Mouse (Mus musculus): Measurements from ENCODE around the gene Dcst1. TPM values are rescaled to one million over a fixed set of nuclear protein-coding genes. Genes with fewer than 3 reads are reported as not detected.

Gene Dcst1
- polyA plus RNA-seq, 1 experiment from 2014 or later = 0.37 TPM

Other genes with a start within 250 kb of the Dcst1 start
- gene Pklr, start 229.1 kb downstream of the Dcst1 start, polyA plus RNA-seq (2014; fragmentation: Nextera tagmentation; extraction: Ambion mirVana) = 1.2 and 1.6 TPM in 2 replicates
- 1.0 and 1.1 TPM in 2 replicates for gene Hcn3, start 205.1 kb downstream of the Dcst1 start, polyA plus RNA-seq (2014; fragmentation: Nextera tagmentation; extraction: Ambion mirVana)
- 34.8 and 35.2 TPM in 2 replicates for gene Clk2, start 200.5 kb downstream of the Dcst1 start, polyA plus RNA-seq (2014; fragmentation: Nextera tagmentation; extraction: Ambion mirVana)
- 107 and 110 TPM in 2 replicates for gene Scamp3, start 187.8 kb downstream of the Dcst1 start, polyA plus RNA-seq (2014; fragmentation: Nextera tagmentation; extraction: Ambion mirVana)
- 24.0 and 27.1 TPM in 2 replicates for gene Fam189b, start 182.1 kb downstream of the Dcst1 start, polyA plus RNA-seq (2014; fragmentation: Nextera tagmentation; extraction: Ambion mirVana)
- gene Gba, start 162.3 kb downstream of the Dcst1 start, polyA plus RNA-seq (2014; fragmentation: Nextera tagmentation; extraction: Ambion mirVana) = 30.7 and 33.1 TPM in 2 replicates
- 21.0 and 21.6 TPM in 2 replicates for gene Thbs3, start 150.1 kb downstream of the Dcst1 start, polyA plus RNA-seq (2014; fragmentation: Nextera tagmentation; extraction: Ambion mirVana)
- gene Mtx1, start 138.2 kb downstream of the Dcst1 start, polyA plus RNA-seq (2014; fragmentation: Nextera tagmentation; extraction: Ambion mirVana) = 213 and 231 TPM in 2 replicates
- 0.68 TPM in 1 of 2 replicates, not detected in the other for gene Muc1, start 136.2 kb downstream of the Dcst1 start, polyA plus RNA-seq (2014; fragmentation: Nextera tagmentation; extraction: Ambion mirVana)
- 272 and 295 TPM in 2 replicates for gene Krtcap2, start 119.3 kb downstream of the Dcst1 start, polyA plus RNA-seq (2014; fragmentation: Nextera tagmentation; extraction: Ambion mirVana)
- gene Trim46, start 118.9 kb downstream of the Dcst1 start, polyA plus RNA-seq (2014; fragmentation: Nextera tagmentation; extraction: Ambion mirVana) = 4.0 and 5.5 TPM in 2 replicates
- 93.3 and 106 TPM in 2 replicates for gene Dpm3, start 105.9 kb downstream of the Dcst1 start, polyA plus RNA-seq (2014; fragmentation: Nextera tagmentation; extraction: Ambion mirVana)
- 46.4 and 47.2 TPM in 2 replicates for gene Slc50a1, start 94.7 kb downstream of the Dcst1 start, polyA plus RNA-seq (2014; fragmentation: Nextera tagmentation; extraction: Ambion mirVana)
- 42.4 and 47.7 TPM in 2 replicates for gene Efna1, start 84.1 kb downstream of the Dcst1 start, polyA plus RNA-seq (2014; fragmentation: Nextera tagmentation; extraction: Ambion mirVana)
- 13.9 and 19.3 TPM in 2 replicates for gene Efna3, start 42.3 kb downstream of the Dcst1 start, polyA plus RNA-seq (2014; fragmentation: Nextera tagmentation; extraction: Ambion mirVana)
- gene Efna4, start 27.2 kb downstream of the Dcst1 start, polyA plus RNA-seq (2014; fragmentation: Nextera tagmentation; extraction: Ambion mirVana) = 46.9 and 48.9 TPM in 2 replicates
- 17.8 and 21.0 TPM in 2 replicates for gene Adam15, start 15.3 kb downstream of the Dcst1 start, polyA plus RNA-seq (2014; fragmentation: Nextera tagmentation; extraction: Ambion mirVana)
- 0.23 and 0.28 TPM in 2 replicates for gene Dcst2, start 3.3 kb downstream of the Dcst1 start, polyA plus RNA-seq (2014; fragmentation: Nextera tagmentation; extraction: Ambion mirVana)
- 0.41 and 0.45 TPM in 2 replicates for gene Zbtb7b, start 29.5 kb upstream of the Dcst1 start, polyA plus RNA-seq (2014; fragmentation: Nextera tagmentation; extraction: Ambion mirVana)
- gene Lenep, start 37.5 kb upstream of the Dcst1 start, polyA plus RNA-seq (2014; fragmentation: Nextera tagmentation; extraction: Ambion mirVana) = 0.61 TPM in 1 of 2 replicates, not detected in the other
- gene Flad1, start 46.6 kb upstream of the Dcst1 start, polyA plus RNA-seq (2014; fragmentation: Nextera tagmentation; extraction: Ambion mirVana) = 19.0 and 21.9 TPM in 2 replicates
- 774 and 797 TPM in 2 replicates for gene Cks1b, start 53.1 kb upstream of the Dcst1 start, polyA plus RNA-seq (2014; fragmentation: Nextera tagmentation; extraction: Ambion mirVana)
- gene Shc1, start 53.2 kb upstream of the Dcst1 start, polyA plus RNA-seq (2014; fragmentation: Nextera tagmentation; extraction: Ambion mirVana) = 55.7 and 64.5 TPM in 2 replicates
- gene Pygo2, start 65.0 kb upstream of the Dcst1 start, polyA plus RNA-seq (2014; fragmentation: Nextera tagmentation; extraction: Ambion mirVana) = 64.3 and 65.5 TPM in 2 replicates
- gene Pbxip1, start 71.5 kb upstream of the Dcst1 start, polyA plus RNA-seq (2014; fragmentation: Nextera tagmentation; extraction: Ambion mirVana) = 10.3 and 11.5 TPM in 2 replicates
- 58.6 and 64.0 TPM in 2 replicates for gene Pmvk, start 89.3 kb upstream of the Dcst1 start, polyA plus RNA-seq (2014; fragmentation: Nextera tagmentation; extraction: Ambion mirVana)
- gene Kcnn3, start 154.9 kb upstream of the Dcst1 start, polyA plus RNA-seq (2014; fragmentation: Nextera tagmentation; extraction: Ambion mirVana) = 1.0 and 1.1 TPM in 2 replicates

Measured in limb, embryonic 11.5 days (tissue).